Mouse (Mus musculus) 3134 (cell line): ENCODE data around the gene Olfr1284.
"Not testable (repeated sequence)": the region's sequence is repeated elsewhere in the genome, so short reads cannot be mapped to it uniquely, and the experiment has no call there.

Experiments used
- DNase-seq: peaks from one replicate; pipeline ENCODE4 v3.0.0-alpha.2; 2011; ENCODE audit warnings: low spot score; ENCODE audit not compliant: insufficient read length; ENCODE audit errors: extremely low read depth

Gene Olfr1284

DNA sequence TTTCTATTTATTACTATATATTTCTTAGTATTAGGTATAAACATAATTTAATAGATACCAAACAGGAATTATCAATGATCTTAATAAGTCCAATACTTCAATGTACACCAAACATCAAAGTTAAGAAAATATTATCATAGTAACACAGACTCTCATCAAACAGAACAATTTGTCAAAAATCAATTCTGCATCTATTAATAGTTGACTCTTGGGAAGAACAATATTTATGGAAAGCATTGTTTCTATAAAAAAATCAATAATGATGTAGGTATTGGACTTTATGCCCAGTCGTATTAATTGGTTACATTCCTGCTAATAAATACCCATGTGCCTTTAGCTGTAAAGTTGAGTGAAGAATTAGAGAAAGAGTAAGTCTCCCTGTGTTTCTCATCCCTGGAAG, at the start of gene Olfr1284:
TSS of gene Olfr1284 (plus strand) at position 301 of the 400 bp plus-strand sequence.
- no peak for DNase-seq

DNA sequence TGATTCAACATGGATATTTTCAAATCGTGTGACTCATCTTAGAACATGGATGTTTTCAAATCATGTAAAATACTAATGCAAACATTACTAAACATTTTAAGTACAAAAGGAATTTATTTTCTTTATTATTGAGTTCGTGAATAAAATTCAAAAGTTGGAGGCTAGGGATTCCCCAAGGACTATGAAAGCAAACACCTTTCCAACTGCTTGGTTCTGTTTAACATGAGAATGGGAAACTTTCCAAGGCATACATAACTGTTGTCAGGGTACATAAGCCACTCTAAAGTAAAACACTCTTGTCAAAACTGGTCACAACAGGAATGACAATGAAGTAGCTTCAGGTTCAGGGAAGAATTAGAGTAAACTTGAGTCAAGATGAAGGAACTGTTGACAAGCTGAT, 49.1 kb upstream of the Olfr1284 start, which contains the start of gene Olfr1281:
TSS of gene Olfr1281 (plus strand) at position 301 of the 400 bp plus-strand sequence.
- no peak for DNase-seq

GRCm38 (mm10) chr2:111333721-111334120, 41.6 kb upstream of the Olfr1284 start:
- DNase-seq: not testable (repeated sequence)

DNA sequence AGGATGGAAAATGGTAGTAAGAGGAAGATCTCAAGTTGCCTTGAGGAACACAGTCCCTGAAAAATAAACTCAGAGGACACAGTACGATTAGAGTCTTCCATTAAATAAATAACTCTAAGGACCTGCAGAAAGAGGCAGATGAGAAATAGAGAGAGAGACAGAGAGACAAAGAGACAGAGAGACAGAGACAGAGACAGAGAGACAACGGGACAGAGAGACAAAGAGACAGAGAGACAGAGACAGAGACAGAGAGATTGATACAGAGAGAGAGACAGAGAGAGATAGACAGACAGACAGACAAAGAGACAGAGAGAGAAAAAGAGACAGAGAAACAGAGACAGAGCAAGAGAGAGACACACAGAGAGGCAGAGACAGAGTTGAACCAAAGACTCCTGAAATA, 39.3 kb upstream of the Olfr1284 start, which contains the start of gene Olfr1282:
TSS of gene Olfr1282 (minus strand) at position 101 of the 400 bp plus-strand sequence.
- no peak for DNase-seq

DNA sequence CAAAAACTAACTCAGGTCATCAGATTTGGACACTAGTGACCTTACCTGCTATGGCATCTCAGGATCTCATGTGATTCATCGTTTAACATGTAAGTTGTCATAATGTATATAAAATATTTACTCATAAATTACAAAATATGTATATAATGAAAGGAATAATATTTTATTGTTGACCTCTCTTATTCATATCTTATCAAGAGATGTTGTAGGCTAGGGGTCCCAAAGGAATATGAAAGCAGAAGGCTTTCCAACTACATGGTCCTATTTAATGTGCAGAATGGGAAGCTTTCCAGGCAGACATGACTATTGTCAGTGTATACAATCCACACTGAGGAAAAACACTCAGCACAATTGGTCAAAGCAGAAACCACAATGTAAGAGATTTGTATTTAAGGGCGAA, 8.8 kb upstream of the Olfr1284 start, which contains the start of gene Olfr1283:
TSS of gene Olfr1283 (plus strand) at position 301 of the 400 bp plus-strand sequence.
- no peak for DNase-seq

DNA sequence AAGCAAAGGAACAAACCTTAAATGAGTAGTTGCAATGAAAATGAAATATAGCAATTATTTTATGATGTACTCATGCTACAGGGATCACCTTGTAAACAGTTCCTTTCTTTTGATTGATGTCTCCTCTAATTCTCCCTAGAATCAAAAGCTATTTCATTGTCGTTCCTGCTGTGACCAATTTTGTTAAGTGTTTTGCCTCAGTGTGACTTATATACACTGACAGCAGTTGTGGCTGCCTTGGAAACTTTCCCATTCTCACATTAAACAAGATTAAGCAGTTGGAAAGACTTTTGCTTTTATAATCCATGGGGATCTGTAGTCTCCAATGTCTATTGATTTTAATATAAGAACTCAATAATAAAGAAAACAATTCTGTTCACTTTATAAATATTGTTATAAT, 47.6 kb downstream of the Olfr1284 start, which contains the start of gene Olfr1286:
TSS of gene Olfr1286 (minus strand) at position 185 of the 400 bp plus-strand sequence.
- DNase-seq: no peak
